Mouse (Mus musculus): ENCODE measurements at regions not wholly inside any gene's neighbourhood (a gene's known extent, or its start where the extent isn't known, plus 50 kb on each side); places are given as distances from the start of the nearest gene placed in this dataset.

GRCm38 (mm10) chr2:128339061-128339642 lies 213.3 kb downstream of the Bcl2l11 start:
- no peak for DNase-seq (ENCODE audit: low spot score)
- Histone ChIP-seq H3K27me3 (ENCODE audit: insufficient read depth, low read length) (no peaks in the 10 kb centered on the region), H3K9ac (replicated peaks; ENCODE audit: low read length) (no peak overlapping the region), H3K27ac (no peak overlapping the region), H3K4me1 (ENCODE audit: insufficient read depth, low read length) (peaks cover 8% of the 10 kb centered on the region; the same call in 1 of the 2 replicates), H3K4me3 (ENCODE audit: low read length) (no peak overlapping the region), H3K9me3 (ENCODE audit: low read length) (no peaks in the 10 kb centered on the region), H3K4me2 (ENCODE audit: low read depth, low read length) (no peak overlapping the region), H3K36me3 (ENCODE audit: insufficient read depth, low read length) (no peaks in the 10 kb centered on the region)
- WGBS: 20% methylated on average over 8 of the region's 8 CpGs
- TF ChIP-seq CTCF (IDR thresholded peaks at IDR 0.05; ENCODE audit: low read depth): no peak
- ATAC-seq: no peak

GRCm38 (mm10) chr2:128339643-128340487 lies 214.0 kb downstream of the Bcl2l11 start:
- H3K36me3 ChIP-seq (ENCODE audit: insufficient read depth, low read length): no peaks in the 10 kb centered on the region
- no peaks in the 10 kb centered on the region for H3K9me3 ChIP-seq (ENCODE audit: low read length)
- no peak overlapping the region for H3K4me3 ChIP-seq (ENCODE audit: low read length)
- ATAC-seq: no peak
- no peak overlapping the region for H3K27ac ChIP-seq
- H3K4me1 ChIP-seq (ENCODE audit: insufficient read depth, low read length): peaks cover 8% of the 10 kb centered on the region; the same call in 1 of the 2 replicates
- no peaks in the 10 kb centered on the region for H3K27me3 ChIP-seq (ENCODE audit: insufficient read depth, low read length)
- TF ChIP-seq CTCF (IDR thresholded peaks at IDR 0.05; ENCODE audit: low read depth): no peak
- DNase-seq (ENCODE audit: low spot score): no peak
- 0 out of 2 replicates have a peak overlapping the region, but pooled peaks have one; percentile 13 for H3K4me2 ChIP-seq (ENCODE audit: low read depth, low read length)
- WGBS: 40% methylated on average over 19 of the region's 19 CpGs
- H3K9ac ChIP-seq (replicated peaks; ENCODE audit: low read length): no peak overlapping the region

GRCm38 (mm10) chr2:128340631-128341240 lies 214.9 kb downstream of the Bcl2l11 start:
- ATAC-seq (no peak), DNase-seq (ENCODE audit: low spot score) (no peak)
- TF ChIP-seq CTCF (IDR thresholded peaks at IDR 0.05; ENCODE audit: low read depth): no peak
- Histone ChIP-seq H3K4me2 (ENCODE audit: low read depth, low read length) (no peak overlapping the region), H3K9me3 (ENCODE audit: low read length) (no peaks in the 10 kb centered on the region), H3K27me3 (ENCODE audit: insufficient read depth, low read length) (no peaks in the 10 kb centered on the region), H3K36me3 (ENCODE audit: insufficient read depth, low read length) (no peaks in the 10 kb centered on the region), H3K27ac (no peak overlapping the region), H3K4me3 (ENCODE audit: low read length) (no peak overlapping the region), H3K9ac (replicated peaks; ENCODE audit: low read length) (no peak overlapping the region), H3K4me1 (ENCODE audit: insufficient read depth, low read length) (peaks cover 8% of the 10 kb centered on the region; the same call in 1 of the 2 replicates)
- WGBS: 94% methylated on average over 5 of the region's 5 CpGs

GRCm38 (mm10) chr2:128342212-128342611 lies 216.4 kb downstream of the Bcl2l11 start:
- Histone ChIP-seq H3K4me3 (ENCODE audit: low read length) (no peak overlapping the region), H3K4me2 (ENCODE audit: low read depth, low read length) (no peak overlapping the region), H3K27me3 (ENCODE audit: insufficient read depth, low read length) (no peaks in the 10 kb centered on the region), H3K9ac (replicated peaks; ENCODE audit: low read length) (no peak overlapping the region), H3K4me1 (ENCODE audit: insufficient read depth, low read length) (peaks cover 8% of the 10 kb centered on the region; the same call in 1 of the 2 replicates), H3K27ac (no peak overlapping the region), H3K36me3 (ENCODE audit: insufficient read depth, low read length) (no peaks in the 10 kb centered on the region), H3K9me3 (ENCODE audit: low read length) (no peaks in the 10 kb centered on the region)
- DNase-seq (ENCODE audit: low spot score): no peak
- 89% methylated on average over 9 of the region's 9 CpGs for WGBS
- no peak for TF ChIP-seq CTCF (IDR thresholded peaks at IDR 0.05; ENCODE audit: low read depth)
- no peak for ATAC-seq

GRCm38 (mm10) chr2:128345557-128345956 lies 219.7 kb downstream of the Bcl2l11 start:
- no peaks in the 10 kb centered on the region for H3K4me1 ChIP-seq (ENCODE audit: insufficient read depth, low read length)
- H3K27ac ChIP-seq: no peak overlapping the region
- 84% methylated on average over 11 of the region's 11 CpGs for WGBS
- no peak for TF ChIP-seq CTCF (IDR thresholded peaks at IDR 0.05; ENCODE audit: low read depth)
- H3K9me3 ChIP-seq (ENCODE audit: low read length): no peaks in the 10 kb centered on the region
- no peak overlapping the region for H3K9ac ChIP-seq (replicated peaks; ENCODE audit: low read length)
- no peaks in the 10 kb centered on the region for H3K27me3 ChIP-seq (ENCODE audit: insufficient read depth, low read length)
- no peak overlapping the region for H3K4me2 ChIP-seq (ENCODE audit: low read depth, low read length)
- ATAC-seq (no peak), DNase-seq (ENCODE audit: low spot score) (no peak)
- H3K36me3 ChIP-seq (ENCODE audit: insufficient read depth, low read length): no peaks in the 10 kb centered on the region
- no peak overlapping the region for H3K4me3 ChIP-seq (ENCODE audit: low read length)

- no peak overlapping the region for H3K4me3 ChIP-seq (ENCODE audit: low read length)
Observed at GRCm38 (mm10) chr2:128348556-128348955, 222.7 kb downstream of the Bcl2l11 start.

More at GRCm38 (mm10) chr2:128348556-128348955, 222.7 kb downstream of the Bcl2l11 start:
- no peak for TF ChIP-seq CTCF (IDR thresholded peaks at IDR 0.05; ENCODE audit: low read depth)
- no peaks in the 10 kb centered on the region for H3K36me3 ChIP-seq (ENCODE audit: insufficient read depth, low read length)
- no peaks in the 10 kb centered on the region for H3K9me3 ChIP-seq (ENCODE audit: low read length)
- no peak for DNase-seq (ENCODE audit: low spot score)
- WGBS: 83% methylated on average over 2 of the region's 2 CpGs
- no peak overlapping the region for H3K9ac ChIP-seq (replicated peaks; ENCODE audit: low read length)
- H3K27ac ChIP-seq: no peak overlapping the region
- H3K27me3 ChIP-seq (ENCODE audit: insufficient read depth, low read length): no peaks in the 10 kb centered on the region
- no peak for ATAC-seq
- no peaks in the 10 kb centered on the region for H3K4me1 ChIP-seq (ENCODE audit: insufficient read depth, low read length)
- H3K4me2 ChIP-seq (ENCODE audit: low read depth, low read length): no peak overlapping the region
